Mouse (Mus musculus): Measurements from ENCODE around the gene Nxph3. TPM values are rescaled to one million over a fixed set of nuclear protein-coding genes. Genes with fewer than 3 reads are reported as not detected.

Nxph3 gene
- total and polyA plus RNA-seq, 3 experiments, result 0.05 TPM; not detected in 2

GRCm38 (mm10) chr11:95513461-95514297 is 691 bp downstream of the Nxph3 start:
- no peak for TF ChIP-seq POLR2AphosphoS5 (IDR thresholded peaks at IDR 0.05; ENCODE audit: insufficient replicate concordance, low read depth, low read length)
- TF ChIP-seq CTCF (IDR thresholded peaks at IDR 0.05; ENCODE audit: low read depth, low read length), result no peak
- TF ChIP-seq GATA2 (IDR thresholded peaks at IDR 0.05; ENCODE audit: borderline replicate concordance, low read depth, low read length), result no peak
- Histone ChIP-seq H3K27me3 (ENCODE audit: insufficient read depth, low read length) (peaks cover 68% of the 10 kb centered on the region), H3K4me1 (ENCODE audit: insufficient read depth, low read depth, low read length) (peaks cover 17% of the 10 kb centered on the region), H3K9me3 (replicated peaks) (no peaks in the 10 kb centered on the region), H3K4me3 (ENCODE audit: low read depth, low read length) (no peak overlapping the region), H3K36me3 (replicated peaks) (no peaks in the 10 kb centered on the region)
- DNase-seq (ENCODE audit: low spot score) (no peak), ATAC-seq (ENCODE audit: extremely low read depth, insufficient number of reproducible peaks, low FRiP score, poor library complexity, severe bottlenecking) (no peak)

GRCm38 (mm10) chr11:95512383-95512782 is 2.0 kb downstream of the Nxph3 start:
- no peak overlapping the region for H3K4me3 ChIP-seq (ENCODE audit: low read depth, low read length)
- no peak for TF ChIP-seq TAL1 (conservative IDR thresholded peaks at IDR 0.05; ENCODE audit: low read depth, low read length)
- no peak for TF ChIP-seq GATA2 (IDR thresholded peaks at IDR 0.05; ENCODE audit: borderline replicate concordance, low read depth, low read length)
- TF ChIP-seq CTCF (IDR thresholded peaks at IDR 0.05; ENCODE audit: low read depth, low read length), result no peak
- peaks cover 19% of the 10 kb centered on the region for H3K4me1 ChIP-seq (ENCODE audit: insufficient read depth, low read depth, low read length)
- DNase-seq (ENCODE audit: low spot score), result no peak
- no peaks in the 10 kb centered on the region for H3K9me3 ChIP-seq (replicated peaks)
- no peaks in the 10 kb centered on the region for H3K36me3 ChIP-seq (replicated peaks)
- H3K27me3 ChIP-seq (ENCODE audit: insufficient read depth, low read length), result peaks cover 69% of the 10 kb centered on the region
- ATAC-seq (ENCODE audit: extremely low read depth, insufficient number of reproducible peaks, low FRiP score, poor library complexity, severe bottlenecking), result no peak

GRCm38 (mm10) chr11:95511919-95512318 is 2.5 kb downstream of the Nxph3 start:
- no peak for DNase-seq (ENCODE audit: low spot score)
- Histone ChIP-seq H3K36me3 (replicated peaks) (no peaks in the 10 kb centered on the region), H3K4me3 (ENCODE audit: low read depth, low read length) (no peak overlapping the region), H3K27me3 (ENCODE audit: insufficient read depth, low read length) (peaks cover 69% of the 10 kb centered on the region), H3K9me3 (replicated peaks) (no peaks in the 10 kb centered on the region), H3K4me1 (ENCODE audit: insufficient read depth, low read depth, low read length) (peaks cover 19% of the 10 kb centered on the region)
- no peak for TF ChIP-seq GATA2 (IDR thresholded peaks at IDR 0.05; ENCODE audit: borderline replicate concordance, low read depth, low read length)
- TF ChIP-seq POLR2AphosphoS5 (IDR thresholded peaks at IDR 0.05; ENCODE audit: insufficient replicate concordance, low read depth, low read length), result no peak
- no peak for TF ChIP-seq TAL1 (conservative IDR thresholded peaks at IDR 0.05; ENCODE audit: low read depth, low read length)
- no peak for TF ChIP-seq CTCF (IDR thresholded peaks at IDR 0.05; ENCODE audit: low read depth, low read length)
- TF ChIP-seq GATA1 (IDR thresholded peaks at IDR 0.05; ENCODE audit: borderline replicate concordance, low read length), result no peak
- ATAC-seq (ENCODE audit: extremely low read depth, insufficient number of reproducible peaks, low FRiP score, poor library complexity, severe bottlenecking), result no peak

GRCm38 (mm10) chr11:95510631-95511030 is 3.7 kb downstream of the Nxph3 start:
- Histone ChIP-seq H3K4me1 (ENCODE audit: insufficient read depth, low read depth, low read length) (peaks cover 19% of the 10 kb centered on the region), H3K27me3 (ENCODE audit: insufficient read depth, low read length) (peaks cover 65% of the 10 kb centered on the region), H3K9me3 (replicated peaks) (no peaks in the 10 kb centered on the region), H3K4me3 (ENCODE audit: low read depth, low read length) (no peak overlapping the region), H3K36me3 (replicated peaks) (no peaks in the 10 kb centered on the region)
- no peak for ATAC-seq (ENCODE audit: extremely low read depth, insufficient number of reproducible peaks, low FRiP score, poor library complexity, severe bottlenecking)
- no peak for DNase-seq (ENCODE audit: low spot score)
- no peak for TF ChIP-seq TAL1 (conservative IDR thresholded peaks at IDR 0.05; ENCODE audit: low read depth, low read length)
- TF ChIP-seq GATA1 (IDR thresholded peaks at IDR 0.05; ENCODE audit: borderline replicate concordance, low read length), result no peak
- TF ChIP-seq CTCF (IDR thresholded peaks at IDR 0.05; ENCODE audit: low read depth, low read length), result no peak
- TF ChIP-seq GATA2 (IDR thresholded peaks at IDR 0.05; ENCODE audit: borderline replicate concordance, low read depth, low read length), result no peak
- TF ChIP-seq POLR2AphosphoS5 (IDR thresholded peaks at IDR 0.05; ENCODE audit: insufficient replicate concordance, low read depth, low read length), result no peak

GRCm38 (mm10) chr11:95509126-95509717 is 5.1 kb downstream of the Nxph3 start:
- no peak for ATAC-seq (ENCODE audit: extremely low read depth, insufficient number of reproducible peaks, low FRiP score, poor library complexity, severe bottlenecking)

GRCm38 (mm10) chr11:95508211-95508926 is 6.0 kb downstream of the Nxph3 start:
- Histone ChIP-seq H3K4me3 (ENCODE audit: low read depth, low read length) (no peak overlapping the region), H3K4me1 (ENCODE audit: insufficient read depth, low read depth, low read length) (peaks cover 16% of the 10 kb centered on the region; the same call in 1 of the 2 replicates), H3K9me3 (replicated peaks) (no peaks in the 10 kb centered on the region), H3K36me3 (replicated peaks) (no peaks in the 10 kb centered on the region), H3K27me3 (ENCODE audit: insufficient read depth, low read length) (peaks cover 56% of the 10 kb centered on the region)
- TF ChIP-seq CTCF (IDR thresholded peaks at IDR 0.05; ENCODE audit: low read depth, low read length), result no peak
- TF ChIP-seq POLR2AphosphoS5 (IDR thresholded peaks at IDR 0.05; ENCODE audit: insufficient replicate concordance, low read depth, low read length), result no peak
- no peak for TF ChIP-seq GATA1 (IDR thresholded peaks at IDR 0.05; ENCODE audit: borderline replicate concordance, low read length)
- TF ChIP-seq TAL1 (conservative IDR thresholded peaks at IDR 0.05; ENCODE audit: low read depth, low read length), result no peak
- no peak for TF ChIP-seq GATA2 (IDR thresholded peaks at IDR 0.05; ENCODE audit: borderline replicate concordance, low read depth, low read length)
- ATAC-seq (ENCODE audit: extremely low read depth, insufficient number of reproducible peaks, low FRiP score, poor library complexity, severe bottlenecking) (no peak), DNase-seq (ENCODE audit: low spot score) (no peak)

More at GRCm38 (mm10) chr11:95509126-95509717, 5.1 kb downstream of the Nxph3 start:
- H3K4me3 ChIP-seq (ENCODE audit: low read depth, low read length), result no peak overlapping the region
- no peaks in the 10 kb centered on the region for H3K9me3 ChIP-seq (replicated peaks)
- peaks cover 15% of the 10 kb centered on the region; the same call in 1 of the 2 replicates for H3K4me1 ChIP-seq (ENCODE audit: insufficient read depth, low read depth, low read length)
- H3K36me3 ChIP-seq (replicated peaks), result no peaks in the 10 kb centered on the region
- no peak for DNase-seq (ENCODE audit: low spot score)
- H3K27me3 ChIP-seq (ENCODE audit: insufficient read depth, low read length), result peaks cover 60% of the 10 kb centered on the region
- TF ChIP-seq TAL1 (conservative IDR thresholded peaks at IDR 0.05; ENCODE audit: low read depth, low read length), result no peak
- TF ChIP-seq CTCF (IDR thresholded peaks at IDR 0.05; ENCODE audit: low read depth, low read length), result peak; percentile 45
- no peak for TF ChIP-seq POLR2AphosphoS5 (IDR thresholded peaks at IDR 0.05; ENCODE audit: insufficient replicate concordance, low read depth, low read length)
- no peak for TF ChIP-seq GATA1 (IDR thresholded peaks at IDR 0.05; ENCODE audit: borderline replicate concordance, low read length)

Data from G1E (cell line).